Mouse (Mus musculus) inflammation-experienced regulatory T-cells, adult 6 months (primary cell): ENCODE results near the gene Celf1. TPM values are rescaled to one million over a fixed set of nuclear protein-coding genes. Genes with fewer than 3 reads are reported as not detected.
A peak's percentile ranks its signal among the peaks of the same experiment; 100 is the strongest.
"Not testable (repeated sequence)": the region's sequence is repeated elsewhere in the genome, so short reads cannot be mapped to it uniquely, and the experiment has no call there.

Experiments used
- ATAC-seq: one replicate; pipeline ENCODE4 v1.8.0; 2017
- polyA plus RNA-seq, 3 experiments: library from polyadenylated mRNA; unstranded; fragments of 100-300 nt; shearing (Covaris generic); gene quantifications; one replicate each; pipeline ENCODE4 v1.2.1; 2017

The Celf1 gene
- polyA plus RNA-seq, 3 experiments from 2014 or later = 48.4 to 57.0 (median 49.4) TPM

- ATAC-seq = no peak
These were observed 83.8 kb downstream of the Celf1 start for GRCm38 (mm10) chr2:91023956-91024355.

GRCm38 (mm10) chr2:91025081-91025516, 84.9 kb downstream of the Celf1 start:
- ATAC-seq = no peak

GRCm38 (mm10) chr2:91026491-91026890, 86.3 kb downstream of the Celf1 start:
- no peak for ATAC-seq

- ATAC-seq = no peak
These were observed 87.4 kb downstream of the Celf1 start for GRCm38 (mm10) chr2:91027391-91028214.

- no peak for ATAC-seq
These were observed 91.0 kb downstream of the Celf1 start for GRCm38 (mm10) chr2:91031216-91031615.

- no peak for ATAC-seq
These were observed 92.8 kb downstream of the Celf1 start for GRCm38 (mm10) chr2:91033000-91033399.

GRCm38 (mm10) chr2:91035385-91035784, 95.2 kb downstream of the Celf1 start, which contains the start of gene Rapsn:
Gene Rapsn (plus strand): TSS chr2:91035620.
- ATAC-seq = no peak

- no peak for ATAC-seq
These were observed 101.6 kb downstream of the Celf1 start for GRCm38 (mm10) chr2:91041786-91042185.

- ATAC-seq = peak; percentile 97
These were observed 102.6 kb downstream of the Celf1 start for GRCm38 (mm10) chr2:91042651-91043398.

- ATAC-seq = no peak
These were observed 104.5 kb downstream of the Celf1 start for GRCm38 (mm10) chr2:91044727-91045126.

GRCm38 (mm10) chr2:91045805-91046204, 105.6 kb downstream of the Celf1 start:
- not testable (repeated sequence) for ATAC-seq

- no peak for ATAC-seq
These were observed 107.2 kb downstream of the Celf1 start for GRCm38 (mm10) chr2:91047359-91047758.

- ATAC-seq = no peak
These were observed 111.7 kb downstream of the Celf1 start for GRCm38 (mm10) chr2:91051917-91052316.

GRCm38 (mm10) chr2:91052752-91053151, 112.6 kb downstream of the Celf1 start:
- ATAC-seq = peak; percentile 16

- peak; percentile 9 for ATAC-seq
These were observed 113.2 kb downstream of the Celf1 start for GRCm38 (mm10) chr2:91053181-91053933.

- peak; percentile 97 for ATAC-seq
These were observed 113.8 kb downstream of the Celf1 start, which contains the start of gene Psmc3 for GRCm38 (mm10) chr2:91053934-91054382. Gene Psmc3 (plus strand): TSS chr2:91054009.

GRCm38 (mm10) chr2:91058435-91058834, 118.3 kb downstream of the Celf1 start:
- ATAC-seq = no peak

- ATAC-seq = no peak
These were observed 119.2 kb downstream of the Celf1 start for GRCm38 (mm10) chr2:91059376-91059775.

GRCm38 (mm10) chr2:91060544-91061355, 120.6 kb downstream of the Celf1 start:
- ATAC-seq = no peak

GRCm38 (mm10) chr2:91061849-91062481, 121.8 kb downstream of the Celf1 start:
- no peak for ATAC-seq
